Mouse (Mus musculus) bone marrow, adult 2 months (tissue): ENCODE data around the gene Sppl2c.

Experiments used
- CTCF ChIP-seq: fragments of 200-500 bp; IDR thresholded peaks from 2 replicates; pipeline ENCODE4 v1.5.1; 2011; ENCODE audit warnings: low read length, control low read depth; ENCODE audit not compliant: control insufficient read depth, insufficient read depth
- POLR2A ChIP-seq: fragments of 200-500 bp; IDR thresholded peaks from 2 replicates; pipeline ENCODE4 v1.6.1; 2011; ENCODE audit warnings: low read depth, mild to moderate bottlenecking, control low read depth, low read length, borderline replicate concordance; ENCODE audit not compliant: control insufficient read depth

- TF ChIP-seq CTCF (no peak), POLR2A (no peak)
Observed at GRCm38 (mm10) chr11:104237226-104237625, 51.1 kb downstream of the Sppl2c start.
